Mouse (Mus musculus): Measurements from ENCODE around the gene Gm49380. TPM values are rescaled to one million over a fixed set of nuclear protein-coding genes. Genes with fewer than 3 reads are reported as not detected.

Gm49380 gene
- polyA plus RNA-seq, 1 experiment from 2014 or later, result 0.36 TPM

DNA sequence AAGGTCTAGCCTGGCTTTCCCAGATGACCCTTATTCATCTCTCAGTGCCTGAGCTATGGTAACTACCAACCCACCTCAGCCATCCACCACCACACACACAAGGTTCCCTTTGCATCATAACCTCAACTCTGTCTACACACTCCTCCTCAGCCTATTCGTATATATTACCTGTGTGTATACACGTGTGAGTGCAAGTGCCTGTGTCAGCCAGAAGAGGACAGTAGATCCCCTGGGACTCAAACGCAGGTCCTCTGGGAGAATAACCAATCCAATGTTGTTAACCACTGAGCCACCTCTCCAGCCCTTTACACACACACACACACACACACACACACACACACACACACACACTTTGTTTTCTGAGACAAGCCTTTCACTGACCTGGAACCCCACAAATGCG lies 82.7 kb downstream of the Gm49380 start:
- no peaks in the 10 kb centered on the region for H3K9me3 ChIP-seq
- DNase-seq (ENCODE audit: extremely low spot score, low spot score), result no peak
- no peak overlapping the region for H3K4me3 ChIP-seq
- H3K36me3 ChIP-seq (replicated peaks), result no peaks in the 10 kb centered on the region
- 96% methylated on average over 4 of the region's 4 CpGs for WGBS
- no peak overlapping the region for H3K27ac ChIP-seq
- no peaks in the 10 kb centered on the region for H3K27me3 ChIP-seq (ENCODE audit: poor library complexity, severe bottlenecking)
- H3K4me1 ChIP-seq, result no peaks in the 10 kb centered on the region

DNA sequence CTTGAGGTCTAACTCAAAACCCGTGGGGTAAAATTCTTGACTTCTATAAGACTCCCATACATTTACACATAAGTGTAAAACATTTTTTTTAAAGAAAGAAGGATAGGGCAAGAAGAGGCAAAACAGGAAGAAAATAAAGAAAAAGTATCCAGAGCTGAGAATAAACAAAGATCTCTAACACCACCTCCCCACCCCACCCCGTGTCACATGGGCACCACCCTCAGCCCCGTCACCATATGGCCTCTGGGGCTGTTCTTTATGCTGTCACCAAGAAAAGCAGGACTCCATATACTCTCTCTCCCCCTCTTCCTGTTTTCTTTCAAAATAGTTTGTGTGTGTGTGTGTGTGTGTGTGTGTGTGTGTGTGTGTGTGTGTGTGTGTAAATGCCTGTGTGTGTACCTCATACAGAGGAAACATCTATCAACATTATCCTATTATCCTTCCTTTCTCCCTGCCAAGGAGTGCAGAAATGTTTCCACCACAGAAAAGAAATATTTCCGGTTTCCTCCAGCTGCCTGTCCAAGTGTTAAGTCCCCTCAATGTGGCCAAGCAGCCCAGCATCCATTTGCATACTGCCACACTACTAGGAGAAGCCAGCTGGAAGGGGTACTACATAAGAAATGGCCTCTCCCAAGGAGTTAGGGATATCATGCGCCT lies 83.6 kb downstream of the Gm49380 start:
- no peak for DNase-seq (ENCODE audit: extremely low spot score, low spot score)
- Histone ChIP-seq H3K4me3 (no peak overlapping the region), H3K36me3 (replicated peaks) (no peaks in the 10 kb centered on the region), H3K4me1 (no peaks in the 10 kb centered on the region), H3K27me3 (ENCODE audit: poor library complexity, severe bottlenecking) (no peaks in the 10 kb centered on the region), H3K9me3 (no peaks in the 10 kb centered on the region), H3K27ac (no peak overlapping the region)
- whole genome bisulfite sequencing, result 77% methylated on average over 5 of the region's 5 CpGs

DNA sequence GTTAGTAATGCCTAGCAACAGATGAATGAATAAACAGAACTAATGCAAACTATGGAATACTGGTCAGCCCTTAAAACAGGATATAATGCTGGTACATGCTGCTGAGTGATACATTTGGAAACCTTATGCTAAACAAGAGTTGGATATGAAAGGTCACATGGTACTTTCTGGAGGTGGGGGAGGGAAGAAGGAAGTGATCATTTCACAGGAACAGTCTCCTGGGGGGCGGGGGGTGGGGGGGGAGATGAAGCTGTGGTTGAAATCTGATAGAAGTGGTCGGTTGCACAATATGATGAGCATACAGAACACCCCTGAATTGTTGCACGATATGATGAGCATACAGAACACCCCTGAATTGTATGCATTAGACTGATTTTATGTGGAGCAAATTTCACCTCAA lies 89.2 kb downstream of the Gm49380 start:
- no peaks in the 10 kb centered on the region for H3K36me3 ChIP-seq (replicated peaks)
- peaks cover 6% of the 10 kb centered on the region; the same call in 1 of the 2 replicates for H3K4me1 ChIP-seq
- H3K9me3 ChIP-seq, result no peaks in the 10 kb centered on the region
- no peaks in the 10 kb centered on the region for H3K27me3 ChIP-seq (ENCODE audit: poor library complexity, severe bottlenecking)
- H3K27ac ChIP-seq, result no peak overlapping the region
- 81% methylated on average over 3 of the region's 3 CpGs for WGBS
- H3K4me3 ChIP-seq, result no peak overlapping the region
- DNase-seq (ENCODE audit: extremely low spot score, low spot score), result no peak

DNA sequence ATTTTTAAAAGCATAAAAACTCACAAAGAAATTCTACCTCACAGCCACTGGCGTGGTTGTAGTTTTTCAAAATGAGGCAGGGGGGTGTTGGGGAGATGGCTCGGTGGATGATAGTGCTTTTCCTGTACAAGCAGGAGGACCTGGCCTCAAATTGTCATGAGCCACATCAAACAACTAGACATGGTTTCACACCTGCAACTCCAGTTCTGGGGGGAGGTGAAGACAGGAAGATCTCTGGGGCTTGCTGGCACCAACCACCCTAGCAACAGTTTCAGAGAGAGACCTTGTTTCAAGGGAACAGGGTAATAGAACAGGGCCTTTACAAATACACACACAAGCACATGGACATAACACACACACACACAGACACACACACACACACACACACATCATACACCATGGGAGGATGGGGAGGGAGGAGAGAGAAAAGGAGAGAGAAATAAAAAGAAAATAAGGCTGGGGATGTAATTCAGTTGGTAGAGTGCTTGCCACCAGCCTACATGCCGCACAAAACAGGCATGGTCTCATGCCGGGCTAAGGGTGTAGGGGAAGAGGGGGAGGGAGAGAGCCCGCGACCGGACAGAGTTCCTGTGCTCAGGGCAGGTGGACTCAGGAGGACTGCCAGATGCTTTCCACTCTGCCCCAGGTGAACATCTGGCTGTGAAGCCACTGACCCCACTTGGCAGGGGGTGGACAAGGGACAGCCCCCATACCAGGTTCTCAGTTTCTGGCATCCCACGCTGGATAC lies 91.0 kb downstream of the Gm49380 start:
- DNase-seq (ENCODE audit: extremely low spot score, low spot score), result no peak
- 77% methylated on average over 8 of the region's 8 CpGs for WGBS
- Histone ChIP-seq H3K27ac (no peak overlapping the region), H3K4me1 (peaks cover 6% of the 10 kb centered on the region; the same call in 1 of the 2 replicates), H3K9me3 (no peaks in the 10 kb centered on the region), H3K4me3 (no peak overlapping the region), H3K36me3 (replicated peaks) (no peaks in the 10 kb centered on the region), H3K27me3 (ENCODE audit: poor library complexity, severe bottlenecking) (no peaks in the 10 kb centered on the region)

DNA sequence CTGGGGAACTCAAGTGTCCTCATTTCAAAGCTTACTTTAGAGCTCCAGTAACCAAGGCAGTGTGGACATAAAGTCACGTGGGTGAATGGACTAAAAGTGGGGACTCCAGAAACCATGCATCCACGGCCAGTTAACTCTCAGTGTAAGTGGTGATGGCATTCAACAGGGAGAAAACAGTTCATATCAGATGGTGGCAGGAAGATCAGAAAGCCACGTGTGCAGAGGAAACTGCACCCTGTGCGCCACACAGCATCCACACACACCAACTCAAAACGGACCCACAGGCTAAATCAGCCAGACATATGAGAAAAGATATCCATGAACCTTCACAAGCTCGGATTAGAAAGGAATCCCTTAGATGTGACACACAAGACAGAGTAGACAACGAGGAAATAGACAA lies 93.3 kb downstream of the Gm49380 start:
- Histone ChIP-seq H3K27me3 (ENCODE audit: poor library complexity, severe bottlenecking) (no peaks in the 10 kb centered on the region), H3K4me3 (no peak overlapping the region)

DNA sequence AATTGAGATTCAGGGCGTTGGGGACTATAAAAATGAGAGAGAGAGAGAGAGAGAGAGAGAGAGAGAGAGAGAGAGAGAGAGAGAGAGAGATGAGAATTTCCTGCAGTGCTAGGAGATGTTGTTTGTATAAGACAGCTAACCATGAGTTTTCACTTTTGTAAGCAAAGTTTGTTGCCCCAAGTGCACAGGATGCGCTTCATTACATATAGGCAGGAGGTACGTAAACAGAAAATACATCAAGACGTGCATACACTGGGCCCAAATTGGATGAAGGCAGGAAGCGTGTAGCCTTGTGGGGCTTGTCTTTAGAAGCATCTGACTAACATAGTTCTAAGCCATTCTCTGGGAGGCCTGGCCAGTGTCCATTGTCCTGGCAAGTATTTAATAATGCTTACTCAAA lies 95.5 kb downstream of the Gm49380 start:
- H3K27me3 ChIP-seq (ENCODE audit: poor library complexity, severe bottlenecking), result no peaks in the 10 kb centered on the region
- DNase-seq (ENCODE audit: extremely low spot score, low spot score), result no peak
- no peaks in the 10 kb centered on the region for H3K9me3 ChIP-seq
- 88% methylated on average over 5 of the region's 5 CpGs for WGBS
- H3K4me3 ChIP-seq, result no peak overlapping the region
- no peak overlapping the region for H3K27ac ChIP-seq
- peaks cover 9% of the 10 kb centered on the region; the same call in 1 of the 2 replicates for H3K4me1 ChIP-seq
- no peaks in the 10 kb centered on the region for H3K36me3 ChIP-seq (replicated peaks)

More for the DNA sequence above, 93.3 kb downstream of the Gm49380 start:
- no peak for DNase-seq (ENCODE audit: extremely low spot score, low spot score)
- no peak overlapping the region for H3K27ac ChIP-seq
- WGBS, result 88% methylated on average over 7 of the region's 7 CpGs
- no peaks in the 10 kb centered on the region for H3K9me3 ChIP-seq
- H3K4me1 ChIP-seq, result peaks cover 6% of the 10 kb centered on the region; the same call in 1 of the 2 replicates
- no peaks in the 10 kb centered on the region for H3K36me3 ChIP-seq (replicated peaks)

Other genes with a start within 250 kb of the Gm49380 start
- gene Thy1, start 70.1 kb downstream of the Gm49380 start, polyA plus RNA-seq (2016; fragmentation: Nextera tagmentation; extraction: Ambion mirVana), result not detected in 2 replicates
- 12.7 and 12.9 TPM in 2 replicates for gene Usp2, start 46.5 kb downstream of the Gm49380 start, polyA plus RNA-seq (2016; fragmentation: Nextera tagmentation; extraction: Ambion mirVana)
- 0.15 and 0.26 TPM in 2 replicates for gene Mfrp, start 11.8 kb downstream of the Gm49380 start, polyA plus RNA-seq (2016; fragmentation: Nextera tagmentation; extraction: Ambion mirVana)
- not detected in 2 replicates for gene C1qtnf5, start 6.3 kb downstream of the Gm49380 start, polyA plus RNA-seq (2016; fragmentation: Nextera tagmentation; extraction: Ambion mirVana)
- 79.5 and 81.5 TPM in 2 replicates for gene Rnf26, start within 50 bp of the Gm49380 start, polyA plus RNA-seq (2016; fragmentation: Nextera tagmentation; extraction: Ambion mirVana)
- 10.1 and 11.4 TPM in 2 replicates for gene Mcam, start 21.0 kb upstream of the Gm49380 start, polyA plus RNA-seq (2016; fragmentation: Nextera tagmentation; extraction: Ambion mirVana)
- gene Cbl, start 120.5 kb upstream of the Gm49380 start, polyA plus RNA-seq (2016; fragmentation: Nextera tagmentation; extraction: Ambion mirVana), result 21.3 and 23.8 TPM in 2 replicates
- gene Ccdc153, start 127.2 kb upstream of the Gm49380 start, polyA plus RNA-seq (2016; fragmentation: Nextera tagmentation; extraction: Ambion mirVana), result not detected in 2 replicates
- 0.06 TPM in 1 of 2 replicates, not detected in the other for gene Pdzd3, start 138.0 kb upstream of the Gm49380 start, polyA plus RNA-seq (2016; fragmentation: Nextera tagmentation; extraction: Ambion mirVana)
- gene Nlrx1, start 155.1 kb upstream of the Gm49380 start, polyA plus RNA-seq (2016; fragmentation: Nextera tagmentation; extraction: Ambion mirVana), result 2.8 and 2.9 TPM in 2 replicates
- gene Abcg4, start 175.1 kb upstream of the Gm49380 start, polyA plus RNA-seq (2016; fragmentation: Nextera tagmentation; extraction: Ambion mirVana), result 5.3 and 7.2 TPM in 2 replicates
- gene Hinfp, start 192.2 kb upstream of the Gm49380 start, polyA plus RNA-seq (2016; fragmentation: Nextera tagmentation; extraction: Ambion mirVana), result 32.8 and 33.0 TPM in 2 replicates
- 8.3 and 8.7 TPM in 2 replicates for gene C2cd2l, start 206.8 kb upstream of the Gm49380 start, polyA plus RNA-seq (2016; fragmentation: Nextera tagmentation; extraction: Ambion mirVana)
- gene Dpagt1, start 212.5 kb upstream of the Gm49380 start, polyA plus RNA-seq (2016; fragmentation: Nextera tagmentation; extraction: Ambion mirVana), result 48.0 and 49.3 TPM in 2 replicates
- gene H2afx, start 221.2 kb upstream of the Gm49380 start, polyA plus RNA-seq (2016; fragmentation: Nextera tagmentation; extraction: Ambion mirVana), result 524 and 528 TPM in 2 replicates
- gene Hmbs, start 230.7 kb upstream of the Gm49380 start, polyA plus RNA-seq (2016; fragmentation: Nextera tagmentation; extraction: Ambion mirVana), result 196 and 210 TPM in 2 replicates
- 29.0 and 32.3 TPM in 2 replicates for gene Vps11, start 248.2 kb upstream of the Gm49380 start, polyA plus RNA-seq (2016; fragmentation: Nextera tagmentation; extraction: Ambion mirVana)

Measured in forebrain, embryonic 10.5 days (tissue).